Mouse (Mus musculus): ENCODE results near the gene Ccdc117.

DNA sequence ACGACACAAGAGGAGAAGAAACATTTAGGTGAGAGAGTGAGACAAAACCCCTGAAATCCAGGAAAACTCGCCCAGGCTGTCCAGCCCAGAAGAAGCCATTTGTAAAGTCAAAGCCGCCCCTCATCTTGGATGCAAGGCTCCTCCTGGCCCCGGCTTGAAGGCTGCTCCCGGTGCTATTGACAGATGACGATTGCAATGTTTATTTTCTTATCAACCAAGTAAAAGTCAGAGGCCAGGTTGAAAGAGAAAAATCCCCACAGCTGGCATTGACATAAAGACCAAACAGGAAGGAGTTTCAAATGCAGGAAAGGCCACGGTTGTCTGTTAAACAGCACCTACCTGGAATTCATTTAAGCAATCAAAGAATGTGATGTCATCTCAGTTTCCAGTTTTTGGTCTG is 50.1 kb downstream of the Ccdc117 start:
- TF ChIP-seq POLR2A (IDR thresholded peaks at IDR 0.05; ENCODE audit: extremely low read depth, insufficient read depth, low read length) (no peak), CTCF (IDR thresholded peaks at IDR 0.05; ENCODE audit: extremely low read depth, insufficient read depth, low read length) (no peak)

Data from cortical plate, adult 2 months (tissue).